Mouse (Mus musculus) C2C12 (cell line): ENCODE measurements around the gene Hoxa9. TPM values are rescaled to one million over a fixed set of nuclear protein-coding genes. Genes with fewer than 3 reads are reported as not detected.

Source experiments
- H3K27me3 ChIP-seq: one replicate; pipeline ENCODE4 v1.6.1; 2011; ENCODE audit not compliant: control insufficient read depth, insufficient read depth, insufficient read length
- H3K36me3 ChIP-seq: one replicate; pipeline ENCODE4 v1.6.1; 2011; ENCODE audit not compliant: control insufficient read depth, insufficient read depth
- H3K4me3 ChIP-seq: one replicate; pipeline ENCODE4 v1.5.1; 2011; ENCODE audit warnings: mild to moderate bottlenecking, control low read depth; ENCODE audit not compliant: poor library complexity, insufficient read depth, severe bottlenecking
- H3K79me2 ChIP-seq: one replicate; pipeline ENCODE4 v1.6.1; 2011; ENCODE audit not compliant: control insufficient read depth, insufficient read depth
- H3K79me3 ChIP-seq: one replicate; pipeline ENCODE4 v1.6.1; 2011; ENCODE audit warnings: low read depth, control low read depth
- H3ac ChIP-seq: one replicate; pipeline ENCODE3; 2011; ENCODE audit warnings: low read depth; ENCODE audit not compliant: control insufficient read depth, insufficient read length
- CEBPB ChIP-seq: IDR thresholded peaks from one replicate; pipeline ENCODE4 v1.6.1; 2011; ENCODE audit warnings: low read depth, mild to moderate bottlenecking, control low read depth, moderate library complexity
- CTCF ChIP-seq: IDR thresholded peaks from one replicate; pipeline ENCODE4 v1.5.1; 2011; ENCODE audit not compliant: control insufficient read depth, insufficient read depth, insufficient read length
- FOSL1 ChIP-seq: IDR thresholded peaks from one replicate; pipeline ENCODE4 v1.8.0; 2011; ENCODE audit warnings: mild to moderate bottlenecking, low read length; ENCODE audit not compliant: poor library complexity, insufficient read depth, severe bottlenecking
- MAX ChIP-seq: IDR thresholded peaks from one replicate; pipeline ENCODE4 v1.6.1; 2011; ENCODE audit warnings: mild to moderate bottlenecking, control low read depth
- MYOD1 ChIP-seq: IDR thresholded peaks from one replicate; pipeline ENCODE4 v1.6.1; 2011; ENCODE audit warnings: low read depth; ENCODE audit not compliant: control insufficient read depth, insufficient read length
- MYOG ChIP-seq: IDR thresholded peaks from one replicate; pipeline ENCODE4 v1.6.1; 2011; ENCODE audit not compliant: control insufficient read depth, insufficient read length; ENCODE audit errors: extremely low read depth
- USF1 ChIP-seq: IDR thresholded peaks from one replicate; pipeline ENCODE4 v1.6.1; 2011; ENCODE audit warnings: low read depth, mild to moderate bottlenecking, control low read depth, moderate library complexity
- microRNA-seq: library from miRNA; unstranded; fragments of <30 nt; microRNA quantifications from one replicate; pipeline ENCODE4, GENCODE M21; 2019; ENCODE audit warnings: borderline microRNAs expressed
- polyA plus RNA-seq: library from polyadenylated mRNA; unstranded; fragments of >200 nt; fragmentation: generic; extraction: Trizol; gene quantifications from one replicate; pipeline ENCODE4 v1.2.1, GENCODE M21; 2012; ENCODE audit warnings: missing spikeins

Hoxa9 gene
- polyA plus RNA-seq, 1 experiment, result 19.3 TPM

GRCm38 (mm10) chr6:52177061-52177735 is 53.7 kb downstream of the Hoxa9 start, which contains the start of gene 5730596B20Rik:
Gene 5730596B20Rik (plus strand): TSS chr6:52177498.
- TF ChIP-seq CTCF (no peak), MYOG (no peak), CEBPB (no peak), MYOD1 (no peak), FOSL1 (no peak), MAX (no peak), USF1 (no peak)
- no peaks in the 10 kb centered on the region for H3K79me3 ChIP-seq
- no peaks in the 10 kb centered on the region for H3K27me3 ChIP-seq
- H3K79me2 ChIP-seq, result no peaks in the 10 kb centered on the region
- H3K36me3 ChIP-seq, result no peaks in the 10 kb centered on the region
- H3ac ChIP-seq, result no peak within 1 kb of the TSS
- no peak within 1 kb of the TSS for H3K4me3 ChIP-seq

DNA sequence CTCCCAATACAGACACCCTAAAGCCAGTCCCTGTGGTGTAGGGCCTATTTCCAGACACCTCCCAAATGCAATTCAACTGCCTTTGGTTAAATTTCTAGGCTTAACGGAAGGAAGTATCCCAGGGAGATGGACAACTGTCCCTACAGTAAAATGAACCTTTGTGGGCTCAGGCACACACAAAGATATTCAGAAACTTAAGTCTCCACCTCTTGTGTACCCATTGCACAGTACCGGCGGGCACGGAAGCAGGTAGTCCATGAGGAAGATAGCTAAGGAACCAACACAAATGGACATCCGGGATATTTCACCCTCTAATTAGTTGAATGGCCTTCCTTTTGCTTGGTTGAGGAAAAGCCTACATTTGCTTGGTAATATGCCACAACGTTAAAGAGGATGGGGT is 54.5 kb downstream of the Hoxa9 start:
- Histone ChIP-seq H3K36me3 (no peaks in the 10 kb centered on the region), H3K79me3 (no peaks in the 10 kb centered on the region), H3K27me3 (no peaks in the 10 kb centered on the region), H3K4me3 (no peak overlapping the region), H3K79me2 (no peaks in the 10 kb centered on the region), H3ac (no peak overlapping the region)
- TF ChIP-seq MYOG (no peak), CTCF (no peak), MAX (no peak), FOSL1 (no peak), MYOD1 (no peak), USF1 (no peak), CEBPB (no peak)

DNA sequence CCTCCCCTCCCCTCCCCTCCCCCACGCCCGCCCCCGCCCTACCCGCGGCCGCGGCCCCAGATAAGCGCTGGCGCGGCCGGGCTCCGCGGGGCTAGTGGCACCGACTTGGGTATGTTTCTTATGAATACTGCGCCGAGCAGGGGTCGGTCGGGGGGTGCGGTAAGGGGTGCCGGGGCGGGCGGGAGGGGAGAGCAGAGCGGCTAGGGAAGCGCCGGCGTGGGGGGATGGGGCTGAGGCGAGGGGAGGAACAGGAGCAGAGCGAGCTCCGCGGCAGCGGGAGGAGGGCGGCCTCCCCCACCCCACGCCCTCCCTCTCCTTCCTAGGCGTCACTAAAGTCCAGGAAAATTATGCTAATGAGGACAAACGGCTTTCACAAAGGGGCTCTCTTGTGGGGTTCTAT is 55.0 kb downstream of the Hoxa9 start:
- Histone ChIP-seq H3K36me3 (no peaks in the 10 kb centered on the region), H3ac (no peak overlapping the region), H3K4me3 (no peak overlapping the region), H3K79me2 (no peaks in the 10 kb centered on the region), H3K79me3 (no peaks in the 10 kb centered on the region), H3K27me3 (no peaks in the 10 kb centered on the region)
- TF ChIP-seq FOSL1 (no peak), MYOG (no peak), CTCF (no peak), USF1 (no peak), MYOD1 (no peak), CEBPB (no peak), MAX (no peak)

DNA sequence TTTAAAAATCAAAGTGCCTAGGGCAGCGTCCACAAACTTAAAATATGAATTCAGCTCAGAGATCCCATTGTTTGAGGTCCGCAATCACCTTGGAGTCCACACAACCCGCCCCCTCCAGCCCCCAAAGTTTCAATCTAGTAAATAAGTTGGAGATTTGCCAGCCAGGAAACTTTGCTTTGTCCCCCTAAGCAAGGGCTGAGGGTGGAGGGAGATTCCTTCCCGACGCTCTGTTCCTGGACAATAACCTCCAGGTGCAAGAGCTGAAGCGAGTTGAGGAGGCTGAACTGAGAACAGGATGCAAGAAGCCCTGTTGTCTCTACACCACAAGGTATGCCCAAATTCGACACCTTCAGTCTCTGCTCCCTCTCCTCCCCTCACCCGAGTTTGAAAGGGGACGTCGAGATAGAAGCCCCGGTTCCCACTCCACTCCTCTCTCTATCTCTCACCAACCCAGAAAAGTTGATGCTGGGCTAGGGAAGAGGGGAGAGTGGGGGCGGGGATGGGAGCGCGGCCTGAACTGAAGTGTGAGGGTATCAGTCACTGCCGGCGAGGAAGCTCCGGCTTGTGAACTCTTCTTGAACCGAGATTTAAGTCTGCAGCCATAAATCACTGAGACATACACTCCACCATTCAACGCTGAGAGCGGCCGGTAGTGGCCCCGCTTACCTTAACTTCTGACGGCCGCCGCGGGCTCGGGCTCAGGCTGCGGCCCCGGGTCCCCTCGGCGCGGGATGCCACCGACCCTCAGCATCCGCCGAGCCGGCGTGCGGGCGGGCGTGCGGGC is 55.7 kb downstream of the Hoxa9 start:
- Histone ChIP-seq H3ac (no peak overlapping the region), H3K27me3 (no peaks in the 10 kb centered on the region), H3K79me2 (no peaks in the 10 kb centered on the region), H3K4me3 (no peak overlapping the region), H3K79me3 (no peaks in the 10 kb centered on the region), H3K36me3 (no peaks in the 10 kb centered on the region)
- no peak for TF ChIP-seq CEBPB
- no peak for TF ChIP-seq USF1
- no peak for TF ChIP-seq MYOG
- no peak for TF ChIP-seq MAX
- no peak for TF ChIP-seq CTCF
- TF ChIP-seq MYOD1, result no peak
- no peak for TF ChIP-seq FOSL1

DNA sequence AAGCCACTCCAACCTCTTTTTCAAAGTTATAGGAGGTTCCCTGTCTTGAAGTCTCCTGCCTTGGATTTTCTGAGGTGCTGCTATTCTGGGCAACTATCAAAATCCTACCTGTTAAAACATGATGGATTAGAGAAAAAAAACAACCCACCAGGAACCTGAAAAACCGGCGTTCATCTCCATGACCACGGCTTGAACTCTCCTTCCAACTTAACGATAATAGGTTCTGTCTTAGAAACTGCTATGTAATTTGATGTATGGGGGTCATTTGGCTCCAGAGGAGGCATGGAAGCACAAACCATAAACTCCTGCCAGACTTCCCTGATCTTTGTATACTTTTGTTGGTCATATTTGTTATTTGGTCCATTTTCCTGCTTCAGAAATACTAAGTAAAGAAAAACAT is 57.2 kb downstream of the Hoxa9 start:
- no peak overlapping the region for H3ac ChIP-seq
- no peaks in the 10 kb centered on the region for H3K27me3 ChIP-seq
- H3K4me3 ChIP-seq, result no peak overlapping the region
- TF ChIP-seq FOSL1, result no peak
- no peak for TF ChIP-seq MYOG
- TF ChIP-seq CEBPB, result no peak
- no peak for TF ChIP-seq MYOD1
- TF ChIP-seq CTCF, result no peak
- TF ChIP-seq USF1, result no peak
- TF ChIP-seq MAX, result no peak
- H3K36me3 ChIP-seq, result no peaks in the 10 kb centered on the region
- no peaks in the 10 kb centered on the region for H3K79me3 ChIP-seq
- no peaks in the 10 kb centered on the region for H3K79me2 ChIP-seq

Small RNA genes within 50 kb of the gene (microRNA-seq; reads per million reads assigned to microRNA genes)
- 8,188 reads per million, percentile 95 among the genes with 10 or more reads in this experiment for gene Mir196b

Other genes with a start within 250 kb of the Hoxa9 start
- 13.3 TPM for gene Skap2, start 218.5 kb downstream of the Hoxa9 start, polyA plus RNA-seq
- 0.96 TPM for gene Hoxa1, start 72.8 kb downstream of the Hoxa9 start, polyA plus RNA-seq
- 0.16 TPM for gene Hoxa2, start 66.3 kb downstream of the Hoxa9 start, polyA plus RNA-seq
- gene 5730596B20Rik, start 53.6 kb downstream of the Hoxa9 start, polyA plus RNA-seq, result 0.07 TPM
- gene Hoxa4, start 39.3 kb downstream of the Hoxa9 start, polyA plus RNA-seq, result 0.74 TPM
- gene Hoxa5, start 26.5 kb downstream of the Hoxa9 start, polyA plus RNA-seq, result 1.5 TPM
- 0.96 TPM for gene Hoxa6, start 22.4 kb downstream of the Hoxa9 start, polyA plus RNA-seq
- gene Hoxa3, start 17.8 kb downstream of the Hoxa9 start, polyA plus RNA-seq, result 0.67 TPM
- gene Gm28308, start 17.8 kb downstream of the Hoxa9 start, polyA plus RNA-seq, result 0.75 TPM
- gene Hoxa7, start 9.2 kb downstream of the Hoxa9 start, polyA plus RNA-seq, result 7.5 TPM
- 19.8 TPM for gene Hoxa10, start 9.8 kb upstream of the Hoxa9 start, polyA plus RNA-seq
- gene Hoxa11, start 14.7 kb upstream of the Hoxa9 start, polyA plus RNA-seq, result 19.2 TPM
- 0.77 TPM for gene Hoxa13, start 29.8 kb upstream of the Hoxa9 start, polyA plus RNA-seq
- not detected for gene Evx1, start 82.4 kb upstream of the Hoxa9 start, polyA plus RNA-seq